Mouse (Mus musculus) adipocyte (in vitro differentiated cells): ENCODE data around the gene Car10.

Experiments used
- DNase-seq: peaks from one replicate; pipeline ENCODE4 v3.0.0-alpha.2; 2016; ENCODE audit warnings: low spot score

The Car10 gene

GRCm38 (mm10) chr11:93172430-93172829 is 74.6 kb downstream of the Car10 start:
- no peak for DNase-seq

GRCm38 (mm10) chr11:93173533-93174308 is 75.9 kb downstream of the Car10 start:
- no peak for DNase-seq

DNA sequence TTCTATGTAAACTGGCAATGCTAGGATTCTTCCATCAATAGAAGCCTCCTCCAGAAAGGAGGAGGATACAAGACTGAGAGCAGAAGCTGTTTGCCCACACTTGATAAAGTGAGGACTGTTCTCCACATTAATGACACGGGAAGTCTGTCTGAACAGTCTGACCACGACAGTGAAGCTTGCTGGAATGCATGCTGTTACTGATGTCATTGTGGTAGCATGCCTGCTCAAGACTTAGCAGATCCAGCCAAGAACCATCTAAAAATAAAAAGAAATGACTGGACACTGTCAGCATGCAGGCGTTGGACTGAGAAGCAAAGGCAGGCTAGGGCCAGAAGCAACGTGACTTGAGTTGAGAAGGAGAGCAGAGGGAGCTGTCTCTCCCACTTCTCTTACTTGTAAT is 87.6 kb downstream of the Car10 start:
- DNase-seq: no peak

DNA sequence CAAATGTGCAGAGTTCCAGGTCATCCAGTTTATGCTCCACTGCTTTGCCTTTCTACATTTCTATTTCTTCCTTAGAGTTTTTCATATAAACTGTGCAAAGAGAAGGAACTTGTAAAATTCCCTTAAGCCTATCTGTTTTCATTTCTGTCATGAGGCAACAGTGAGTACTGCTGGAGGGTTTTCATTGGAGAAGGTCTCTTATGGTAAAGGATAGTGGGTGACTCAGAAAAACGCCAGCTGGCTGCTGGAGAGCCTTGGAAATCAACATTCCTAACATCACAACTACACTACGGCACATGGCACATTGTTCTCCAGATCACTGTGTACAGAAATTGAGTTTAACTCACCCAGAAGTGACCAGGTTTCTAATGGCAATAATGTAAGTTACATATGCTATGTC is 88.3 kb downstream of the Car10 start:
- DNase-seq: no peak

DNA sequence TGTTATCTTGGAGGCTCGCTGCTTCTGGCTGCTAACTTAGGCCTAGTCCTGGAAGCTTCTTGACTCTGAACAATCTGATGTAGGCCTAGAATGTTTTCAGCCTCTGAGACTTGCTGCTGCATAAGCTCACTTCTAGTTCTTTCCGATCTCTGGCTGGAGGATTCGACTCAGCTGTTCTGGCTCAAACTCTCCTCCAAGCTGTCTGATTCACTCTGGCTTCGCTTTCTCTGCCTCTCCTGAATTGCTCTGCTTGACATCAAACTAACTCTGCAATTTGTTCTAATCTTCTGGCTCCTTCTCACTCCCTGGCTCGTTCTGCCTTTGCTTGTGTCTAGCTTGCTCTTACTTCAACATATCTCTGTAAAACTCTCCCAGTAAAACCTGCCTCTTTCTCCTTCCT is 90.8 kb downstream of the Car10 start:
- DNase-seq: no peak

GRCm38 (mm10) chr11:93200046-93200445 is 102.2 kb downstream of the Car10 start:
- no peak for DNase-seq

DNA sequence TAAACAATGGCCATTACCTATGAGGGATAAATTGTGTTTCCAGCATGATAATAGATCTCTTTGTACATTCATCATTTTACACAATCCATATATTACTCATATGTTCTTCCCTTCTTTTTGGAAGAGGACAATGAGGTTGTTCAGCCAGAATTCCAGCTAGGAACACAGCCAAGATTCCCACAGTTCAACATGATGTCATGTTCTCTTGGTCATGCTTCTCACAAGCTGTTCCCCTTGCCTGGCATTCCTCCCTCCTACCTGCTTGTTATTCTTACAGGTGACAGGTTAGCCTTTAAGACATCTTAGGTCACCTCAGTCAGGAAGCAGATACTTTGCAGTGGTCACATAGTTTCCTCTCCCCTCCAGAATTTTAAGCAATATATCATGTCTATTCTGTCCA is 119.6 kb downstream of the Car10 start:
- no peak for DNase-seq

GRCm38 (mm10) chr11:93230057-93230456 is 132.2 kb downstream of the Car10 start:
- DNase-seq: no peak

DNA sequence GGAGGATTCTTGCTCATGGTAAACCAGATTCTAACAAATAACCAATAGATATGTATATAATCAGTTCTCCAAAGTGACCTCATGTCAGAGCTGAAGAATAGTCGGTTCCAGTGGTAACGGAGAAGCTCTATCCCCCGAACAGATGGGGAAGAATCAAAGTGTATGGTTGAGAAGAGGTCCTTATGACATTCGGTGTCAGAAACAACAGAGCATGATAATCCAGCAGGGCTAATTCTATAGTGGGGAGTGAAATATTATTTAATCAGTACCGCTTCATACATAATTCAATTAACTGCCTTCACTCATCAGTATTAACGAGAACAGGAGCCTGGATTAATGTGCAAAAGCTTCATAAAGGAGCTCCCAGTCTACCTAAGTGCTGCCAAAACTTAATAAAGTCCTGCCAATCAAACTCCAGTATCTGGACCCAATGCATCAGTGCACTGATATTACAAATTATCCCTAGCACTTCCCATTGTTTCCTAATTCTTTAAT is 152.0 kb downstream of the Car10 start:
- no peak for DNase-seq

DNA sequence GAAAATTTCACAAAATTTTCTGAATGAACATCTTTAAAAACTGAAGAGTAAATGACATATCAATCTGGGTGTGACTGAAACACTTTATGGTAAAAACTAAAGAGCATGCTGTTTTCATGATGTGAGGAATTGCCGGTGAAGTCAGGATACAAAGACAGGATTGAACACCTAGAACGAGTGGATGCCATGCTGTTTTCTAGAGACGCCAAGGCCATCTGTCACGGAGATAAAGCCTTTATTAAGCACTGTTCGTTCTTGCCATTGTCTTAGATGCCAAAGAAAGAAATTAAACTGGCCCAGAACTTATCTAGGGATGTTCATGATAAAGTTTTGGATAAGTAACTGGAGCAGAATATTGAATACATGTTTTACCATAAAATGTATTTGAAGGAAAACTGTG is 153.9 kb downstream of the Car10 start:
- no peak for DNase-seq

DNA sequence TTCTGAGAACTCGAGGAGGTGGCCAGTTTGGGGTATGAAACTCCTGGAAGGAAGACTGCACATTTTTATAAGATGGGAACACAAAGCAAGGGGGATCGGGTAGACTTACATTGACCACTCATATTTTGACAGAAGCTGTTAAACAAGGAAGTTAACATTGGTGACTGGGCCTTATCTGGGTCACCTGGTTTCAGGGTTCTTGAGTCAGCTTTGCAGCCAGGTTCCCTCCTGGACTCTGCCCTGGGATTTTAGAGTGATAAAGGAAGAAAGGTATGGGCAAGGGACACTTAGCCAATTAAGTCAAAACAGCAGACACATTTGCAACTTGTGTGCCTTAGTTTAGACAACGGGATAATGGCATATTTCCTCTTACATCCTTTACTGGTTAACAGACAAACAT is 166.2 kb downstream of the Car10 start:
- no peak for DNase-seq

- no peak for DNase-seq
These were observed 174.2 kb downstream of the Car10 start for GRCm38 (mm10) chr11:93272016-93272415.

DNA sequence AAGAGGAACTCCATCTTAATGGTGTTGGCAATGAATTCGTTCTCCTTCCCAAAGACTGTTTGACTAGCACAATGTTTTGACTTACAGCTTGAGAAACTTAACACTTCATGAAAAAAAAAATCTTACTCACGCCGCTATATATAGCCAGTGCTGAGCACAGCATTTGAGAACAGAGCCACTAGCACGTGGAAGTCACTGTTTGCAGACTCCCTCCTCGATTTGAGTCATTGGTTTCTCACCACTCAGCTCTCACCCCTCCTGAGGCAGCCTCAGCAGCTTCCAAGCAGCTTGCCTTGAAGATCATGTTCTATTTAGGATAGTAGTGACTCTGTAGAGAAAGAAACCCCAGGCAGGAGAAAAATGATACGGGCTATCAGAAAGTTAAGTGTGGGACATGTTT is 176.1 kb downstream of the Car10 start:
- DNase-seq: no peak

GRCm38 (mm10) chr11:93293661-93294060 is 195.8 kb downstream of the Car10 start:
- no peak for DNase-seq

DNA sequence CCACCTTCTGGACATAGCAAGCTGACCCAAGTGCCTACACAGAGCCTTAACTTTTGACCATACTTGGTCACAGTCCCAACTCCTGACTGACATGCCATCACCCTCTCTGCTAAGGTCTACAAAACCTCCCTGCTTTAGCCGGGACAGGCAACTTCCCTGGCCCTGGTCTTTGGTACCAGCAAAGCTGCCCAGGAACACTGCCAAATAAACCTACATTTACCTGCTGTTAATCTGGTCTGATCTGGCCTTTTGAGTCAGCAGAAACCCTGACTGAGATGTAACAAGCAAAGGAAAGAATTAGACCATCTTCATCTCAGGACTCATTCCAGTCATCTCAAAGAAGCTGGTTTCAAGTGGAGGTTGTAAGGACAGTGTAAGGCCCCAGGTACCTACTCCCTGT is 212.2 kb downstream of the Car10 start:
- no peak for DNase-seq

GRCm38 (mm10) chr11:93337756-93338155 is 239.9 kb downstream of the Car10 start:
- DNase-seq: no peak

GRCm38 (mm10) chr11:93343961-93344360 is 246.1 kb downstream of the Car10 start:
- no peak for DNase-seq

- DNase-seq: no peak
These were observed 247.0 kb downstream of the Car10 start for GRCm38 (mm10) chr11:93344869-93345268.

GRCm38 (mm10) chr11:93361576-93361975 is 263.7 kb downstream of the Car10 start:
- DNase-seq: no peak

DNA sequence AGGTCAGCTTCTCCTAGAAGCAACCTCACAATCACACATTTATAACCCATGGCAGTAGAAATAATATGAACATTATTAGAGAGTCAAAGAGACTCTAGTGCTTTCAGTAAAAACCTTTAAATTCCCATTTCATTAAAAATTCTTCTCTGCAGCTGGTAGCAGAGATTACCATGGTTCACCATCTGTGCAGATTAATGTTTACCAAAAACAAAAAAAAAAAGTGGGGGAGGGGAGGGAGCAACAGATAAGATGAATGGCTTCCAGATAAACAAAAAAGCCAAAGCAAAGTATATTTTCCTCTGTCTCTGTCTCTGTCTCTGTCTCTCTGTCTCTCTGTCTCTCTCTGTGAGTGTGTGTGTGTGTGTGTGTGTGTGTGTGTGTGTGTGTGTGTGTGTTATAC is 266.3 kb downstream of the Car10 start:
- DNase-seq: no peak

DNA sequence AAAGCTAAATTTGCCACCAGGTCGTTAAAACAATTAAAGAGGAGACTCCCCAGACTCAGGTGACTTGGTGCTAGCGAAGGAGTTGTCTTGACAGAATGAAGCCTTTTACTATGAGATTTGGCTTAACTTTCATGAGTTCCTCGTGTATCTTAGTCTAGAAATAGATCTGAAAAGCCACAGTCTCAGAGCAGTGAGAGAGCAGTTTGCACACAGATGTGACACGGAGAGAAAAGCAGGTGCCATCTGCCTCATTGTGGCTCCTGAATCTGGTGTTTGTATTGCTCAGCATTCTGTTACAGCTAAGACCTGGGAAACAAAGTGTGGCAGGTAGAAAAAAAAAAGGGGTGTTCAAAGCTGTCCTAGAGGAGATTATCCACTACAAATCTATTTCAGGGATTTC is 269.4 kb downstream of the Car10 start:
- no peak for DNase-seq

DNA sequence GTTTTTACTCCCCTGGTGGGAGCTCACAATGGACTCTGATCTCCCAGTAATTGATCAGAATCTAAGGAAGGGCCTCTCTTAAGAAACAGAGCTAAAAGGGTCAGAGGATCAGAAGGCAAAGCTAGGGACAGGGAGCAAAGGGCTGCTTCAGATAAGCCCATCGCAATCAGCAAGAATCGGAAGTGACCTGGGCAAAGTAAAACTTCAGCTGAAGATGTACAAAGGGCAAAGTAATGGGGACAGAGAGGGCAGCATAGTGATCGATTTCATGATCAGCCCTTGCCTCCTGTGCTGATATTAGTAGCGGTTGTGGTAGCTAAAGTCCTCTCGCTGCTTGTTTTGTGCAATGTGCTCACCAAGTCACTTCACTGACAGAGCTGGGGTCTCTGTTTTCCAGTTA is 269.9 kb downstream of the Car10 start:
- no peak for DNase-seq

- no peak for DNase-seq
These were observed 276.0 kb downstream of the Car10 start for GRCm38 (mm10) chr11:93373697-93374354.

GRCm38 (mm10) chr11:93391159-93391558 is 293.3 kb downstream of the Car10 start:
- no peak for DNase-seq
